Mouse (Mus musculus) bone marrow macrophage, adult 2 months (primary cell): Measurements from ENCODE around the gene Wdr38. TPM values are rescaled to one million over a fixed set of nuclear protein-coding genes. Genes with fewer than 3 reads are reported as not detected.

Experiments used
- H3K27ac ChIP-seq: 2 replicates; pipeline ENCODE4 v1.5.1; 2012; ENCODE audit warnings: low read depth, low read length; ENCODE audit not compliant: insufficient read depth
- H3K4me1 ChIP-seq: 2 replicates; pipeline ENCODE4 v1.6.1; 2012; ENCODE audit warnings: low read length; ENCODE audit not compliant: control insufficient read depth, insufficient read depth
- H3K4me3 ChIP-seq: 2 replicates; pipeline ENCODE4 v1.5.1; 2012; ENCODE audit warnings: mild to moderate bottlenecking, low read length, moderate library complexity; ENCODE audit not compliant: insufficient read depth
- CTCF ChIP-seq: IDR thresholded peaks from 2 replicates; pipeline ENCODE4 v1.5.1; 2012; ENCODE audit warnings: low read depth, mild to moderate bottlenecking, low read length, moderate library complexity
- POLR2A ChIP-seq: IDR thresholded peaks from 2 replicates; pipeline ENCODE4 v1.6.1; 2012; ENCODE audit warnings: mild to moderate bottlenecking, low read depth, low read length, borderline replicate concordance
- polyA plus RNA-seq: library from polyadenylated mRNA; stranded (reverse); fragments of >200 nt; gene quantifications from 2 replicates; pipeline ENCODE4 v1.2.4, GENCODE M21; 2012; ENCODE audit not compliant: missing spikeins, insufficient read depth, insufficient read length

Wdr38 gene
- polyA plus RNA-seq, result 1.0 and 1.1 TPM in 2 replicates

DNA sequence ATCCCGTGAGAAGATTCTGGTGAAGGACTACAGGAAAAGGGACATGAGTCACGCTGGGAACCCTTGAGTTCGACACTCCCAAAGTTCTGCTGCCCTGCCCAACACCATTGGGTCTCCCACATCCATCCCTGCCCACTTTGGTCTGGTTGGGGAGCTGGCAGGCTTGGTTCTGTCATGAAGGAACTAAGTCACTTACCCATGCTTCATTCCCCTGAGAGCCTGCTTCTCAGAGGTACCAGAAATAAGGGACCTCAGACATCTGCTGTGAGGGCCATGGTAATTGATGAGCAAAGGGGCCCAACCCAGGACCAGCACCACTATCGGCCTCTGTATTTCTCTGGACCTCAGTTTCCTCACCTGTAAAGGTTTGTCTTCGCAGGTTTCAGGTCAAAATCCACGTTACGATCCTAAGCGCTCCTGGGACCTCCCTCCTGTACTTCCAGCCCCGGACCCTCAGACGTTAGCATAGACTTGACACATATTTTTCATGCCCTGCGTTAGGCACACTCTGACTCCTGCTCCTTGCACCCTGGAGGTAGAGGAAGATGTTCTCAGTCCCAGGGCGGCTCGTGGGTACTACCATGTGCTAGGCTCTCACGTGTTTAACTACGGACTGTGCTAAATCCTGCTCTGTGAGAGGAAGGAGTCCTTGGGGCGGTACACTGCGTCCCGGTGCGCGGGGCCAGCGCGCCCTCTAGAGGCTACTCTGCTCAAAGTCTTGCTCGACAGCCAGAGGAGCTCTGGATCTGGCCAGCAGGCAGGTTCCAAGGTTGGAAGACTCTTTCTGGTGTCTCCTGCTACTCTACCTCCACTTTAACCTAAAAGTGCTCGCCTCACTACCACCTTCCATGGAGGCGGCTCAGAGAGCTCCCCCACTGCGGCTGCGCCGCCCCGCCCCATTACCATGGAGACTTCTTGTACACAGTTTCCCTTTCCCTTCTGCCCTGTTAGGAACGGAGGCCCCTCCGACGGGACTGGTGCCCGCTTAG lies at the start of gene Wdr38:
Gene Wdr38, plus strand, starts transcription at position 91 of the 989 bp plus-strand sequence.
- peak within 1 kb of the TSS; percentile 55 for H3K27ac ChIP-seq
- peaks cover 11% of the 10 kb centered on the region for H3K4me1 ChIP-seq
- peak within 1 kb of the TSS; percentile 71 for H3K4me3 ChIP-seq
- peak; percentile 100 for TF ChIP-seq CTCF
- no peak for TF ChIP-seq POLR2A

DNA sequence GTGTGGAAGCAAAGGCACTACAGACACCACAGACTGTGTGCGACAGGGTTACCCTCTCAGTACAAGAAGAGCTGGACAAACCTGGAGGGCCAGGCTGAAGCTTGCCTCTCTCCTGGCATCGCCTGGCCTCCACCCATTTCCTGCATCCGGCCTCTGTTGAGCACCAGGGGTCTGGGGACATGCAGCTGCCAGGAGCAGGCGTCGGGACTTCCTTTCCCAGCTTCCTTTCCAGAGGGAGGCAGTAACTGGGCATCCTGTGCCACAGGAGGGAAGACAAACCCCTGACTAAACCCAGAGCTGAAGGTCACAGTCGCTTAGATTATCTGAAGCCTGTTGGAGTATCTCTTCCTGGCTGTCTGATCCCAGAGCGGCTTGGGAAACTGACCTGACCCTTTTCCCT lies 49.7 kb upstream of the Wdr38 start:
- H3K4me1 ChIP-seq, result peaks cover 41% of the 10 kb centered on the region
- no peak overlapping the region for H3K4me3 ChIP-seq
- H3K27ac ChIP-seq, result no peak overlapping the region
- TF ChIP-seq CTCF (no peak), POLR2A (no peak)

DNA sequence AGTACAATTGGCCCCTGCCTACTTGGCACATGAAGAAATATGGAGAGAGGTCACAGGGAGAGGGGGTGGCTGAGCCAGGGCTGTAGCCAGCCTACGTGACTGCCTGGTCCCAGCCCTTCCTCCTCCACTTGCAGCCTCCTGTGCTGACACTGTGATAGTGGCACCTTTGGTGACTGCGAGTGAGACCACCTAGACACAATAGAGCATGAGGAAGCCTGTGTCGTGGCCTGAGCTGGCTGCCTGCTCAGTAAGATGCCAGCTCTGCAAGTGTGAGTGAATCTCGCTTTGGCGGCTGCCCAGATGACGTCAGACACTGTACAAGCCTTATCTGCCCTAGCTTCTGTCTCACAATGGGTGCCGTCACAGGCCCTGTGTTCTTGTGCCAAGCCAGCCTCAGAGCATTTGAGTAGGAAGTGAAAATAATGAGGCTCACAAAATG lies 47.0 kb upstream of the Wdr38 start:
- H3K27ac ChIP-seq, result peak overlapping the region; percentile 44
- peaks cover 30% of the 10 kb centered on the region for H3K4me1 ChIP-seq
- TF ChIP-seq POLR2A (no peak), CTCF (no peak)
- H3K4me3 ChIP-seq, result no peak overlapping the region

DNA sequence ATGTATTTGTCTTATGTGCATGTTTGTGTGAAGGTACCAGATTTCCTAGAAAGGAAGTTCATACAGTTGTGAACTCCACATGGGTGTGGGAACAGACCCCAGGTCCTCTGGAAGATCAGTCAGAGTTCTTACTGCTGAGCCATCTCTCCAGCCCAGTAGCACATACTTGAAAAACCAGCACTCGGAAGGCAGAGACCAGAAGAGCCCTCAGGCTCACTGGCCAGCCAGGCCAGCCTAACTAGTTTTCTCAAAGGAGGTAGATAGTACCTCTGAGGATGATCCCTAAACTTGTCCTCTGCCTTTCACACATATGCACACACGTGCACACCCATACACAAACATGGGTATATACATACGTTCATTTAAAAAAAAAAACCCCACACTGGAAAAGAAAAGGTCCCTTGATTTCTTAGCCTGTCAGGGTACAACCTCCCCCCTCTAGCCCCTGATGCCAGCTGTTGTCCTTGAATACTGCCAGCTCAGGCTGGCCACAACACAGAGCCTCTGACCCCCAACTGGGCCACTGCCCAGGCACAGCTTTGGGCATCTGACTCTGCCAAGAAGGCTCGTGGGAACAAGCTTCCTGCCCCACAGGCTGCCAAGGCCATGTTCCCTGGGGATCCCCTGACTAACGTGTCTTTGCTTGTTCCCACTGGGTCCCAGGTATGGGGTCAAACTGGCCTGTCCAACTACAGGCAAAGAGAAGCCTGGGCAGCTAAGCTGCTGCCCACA lies 44.0 kb upstream of the Wdr38 start:
- TF ChIP-seq POLR2A (no peak), CTCF (no peak)
- peaks cover 44% of the 10 kb centered on the region for H3K4me1 ChIP-seq
- H3K4me3 ChIP-seq, result no peak overlapping the region
- H3K27ac ChIP-seq, result no peak overlapping the region

DNA sequence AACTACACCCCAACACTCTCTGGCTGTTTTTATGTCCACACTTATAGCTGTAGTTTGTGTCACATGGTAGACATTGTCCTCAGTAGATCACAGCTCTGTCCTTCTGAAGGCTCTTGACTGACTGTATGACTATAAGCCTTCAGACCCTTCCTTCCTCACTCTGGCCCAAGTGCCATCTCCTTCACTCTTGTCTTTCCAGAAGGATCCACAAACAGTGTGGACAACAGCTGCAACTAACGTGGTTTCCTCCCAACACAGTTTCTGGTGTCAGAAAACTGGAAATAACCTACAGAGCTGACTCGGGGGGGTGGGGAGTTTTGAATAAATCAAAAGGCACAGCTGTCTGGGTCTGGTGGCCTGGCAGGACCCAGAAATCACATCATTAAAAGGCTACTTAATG lies 41.2 kb upstream of the Wdr38 start:
- TF ChIP-seq POLR2A (no peak), CTCF (no peak)
- peaks cover 32% of the 10 kb centered on the region for H3K4me1 ChIP-seq
- peak overlapping the region; percentile 42 for H3K27ac ChIP-seq
- no peak overlapping the region for H3K4me3 ChIP-seq

- TF ChIP-seq POLR2A (no peak), CTCF (no peak)
- Histone ChIP-seq H3K4me3 (no peak overlapping the region), H3K27ac (peak overlapping the region; percentile 32; the same call in 1 of the 2 replicates), H3K4me1 (peaks cover 30% of the 10 kb centered on the region)
Observed at GRCm38 (mm10) chr2:38957671-38958223, 39.5 kb upstream of the Wdr38 start.

- H3K4me3 ChIP-seq, result no peak overlapping the region
- TF ChIP-seq POLR2A (no peak), CTCF (no peak)
- H3K27ac ChIP-seq, result no peak overlapping the region
- H3K4me1 ChIP-seq, result no peaks in the 10 kb centered on the region
Observed at GRCm38 (mm10) chr2:38964198-38964597, 33.1 kb upstream of the Wdr38 start.

DNA sequence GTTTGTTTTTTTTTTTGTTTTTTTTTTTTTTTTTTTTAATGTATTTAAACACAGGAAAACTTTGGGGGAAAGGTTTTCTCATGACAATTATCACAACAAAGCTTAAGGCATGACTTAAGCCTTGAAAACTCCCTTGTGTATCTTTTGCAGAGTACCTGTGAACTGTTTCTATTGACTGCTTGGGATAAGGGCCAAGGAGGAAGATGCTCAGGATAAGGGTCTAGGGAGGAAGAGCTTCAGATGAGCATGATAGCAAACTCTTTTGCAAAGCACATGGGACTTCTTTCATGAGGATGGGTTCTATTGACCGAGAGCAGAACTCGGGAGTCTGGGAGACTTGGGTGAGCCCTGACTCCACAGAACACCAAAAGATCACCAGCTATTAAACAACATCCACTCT lies 27.6 kb upstream of the Wdr38 start:
- TF ChIP-seq POLR2A (no peak), CTCF (no peak)
- Histone ChIP-seq H3K4me1 (peaks cover 12% of the 10 kb centered on the region), H3K4me3 (no peak overlapping the region), H3K27ac (no peak overlapping the region)

DNA sequence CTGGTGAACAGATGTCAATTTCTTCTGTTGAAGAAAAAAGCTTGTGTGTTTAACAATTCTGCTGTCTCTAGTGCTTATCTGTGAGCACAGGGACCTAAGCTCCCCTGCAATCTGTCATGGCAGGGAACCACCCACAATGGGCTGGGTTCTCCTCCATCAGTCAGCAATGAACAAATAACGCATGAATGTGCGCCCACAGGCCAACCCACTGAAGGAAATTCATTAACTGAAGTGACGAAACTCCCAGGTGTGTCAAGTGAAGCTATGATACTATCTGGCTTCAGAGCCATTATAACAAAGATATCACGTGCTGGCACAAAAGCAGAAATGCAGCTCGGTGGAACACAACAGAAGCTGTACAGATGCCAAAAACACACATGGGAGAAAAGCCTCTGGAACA lies 27.2 kb upstream of the Wdr38 start:
- no peak overlapping the region for H3K4me3 ChIP-seq
- H3K27ac ChIP-seq, result no peak overlapping the region
- no peak for TF ChIP-seq POLR2A
- no peak for TF ChIP-seq CTCF
- peaks cover 12% of the 10 kb centered on the region for H3K4me1 ChIP-seq
